Mouse (Mus musculus) urinary bladder, postnatal 14 days (tissue): ENCODE measurements at regions not wholly inside any gene's neighbourhood (a gene's known extent, or its start where the extent isn't known, plus 50 kb on each side); places are given as distances from the start of the nearest gene placed in this dataset.

Source experiments
- DNase-seq: peaks from one replicate; pipeline ENCODE4 v3.0.0; 2021; ENCODE audit warnings: low spot score

GRCm38 (mm10) chr10:53435181-53435874 lies 55.6 kb upstream of the Cep85l start:
- peak; percentile 84 for DNase-seq

- DNase-seq = no peak
Measured at GRCm38 (mm10) chr10:53434376-53435171, 54.8 kb upstream of the Cep85l start.

- DNase-seq = no peak
Measured at GRCm38 (mm10) chr10:53432794-53433193, 53.0 kb upstream of the Cep85l start.

- no peak for DNase-seq
Measured at GRCm38 (mm10) chr10:53429539-53430344, 50.0 kb upstream of the Cep85l start.
